Mouse (Mus musculus) intestine, embryonic 14.5 days (tissue): ENCODE measurements around the gene C130032M10Rik. TPM values are rescaled to one million over a fixed set of nuclear protein-coding genes. Genes with fewer than 3 reads are reported as not detected.

Source experiments
- ATAC-seq: fragments of 200-750 bp; cut with Nextera tagmentation; replicated peaks from 2 replicates; pipeline ENCODE4 v1.8.0; 2017; ENCODE audit warnings: low read depth, moderate number of reproducible peaks, moderate TSS enrichment, moderate library complexity; ENCODE audit not compliant: low FRiP score, low TSS enrichment
- DNase-seq: peaks from one replicate; pipeline ENCODE4 v3.0.0-alpha.2; 2018; ENCODE audit warnings: low spot score
- H3K27ac ChIP-seq: fragments of 300-500 bp; sonication (generic); 2 replicates; pipeline ENCODE4 v1.5.1; 2014; ENCODE audit warnings: low read depth, mild to moderate bottlenecking, control low read depth
- H3K27me3 ChIP-seq: fragments of 300-500 bp; sonication (generic); replicated peaks from 2 replicates; pipeline ENCODE4 v1.6.1; 2014; ENCODE audit warnings: low read length, control low read depth; ENCODE audit not compliant: control insufficient read depth, insufficient read depth
- H3K36me3 ChIP-seq: fragments of 300-500 bp; sonication (generic); 2 replicates; pipeline ENCODE4 v1.6.1; 2014; ENCODE audit warnings: low read length, control low read depth; ENCODE audit not compliant: control insufficient read depth, insufficient read depth
- H3K4me1 ChIP-seq: fragments of 300-500 bp; sonication (generic); replicated peaks from 2 replicates; pipeline ENCODE4 v1.6.1; 2014; ENCODE audit warnings: low read length, control low read depth, mixed read lengths; ENCODE audit not compliant: control insufficient read depth, insufficient read depth
- H3K4me2 ChIP-seq: fragments of 300-500 bp; sonication (generic); 2 replicates; pipeline ENCODE4 v1.6.1; 2014; ENCODE audit warnings: low read length
- H3K4me3 ChIP-seq: fragments of 300-500 bp; sonication (generic); 2 replicates; pipeline ENCODE4 v1.5.1; 2014; ENCODE audit warnings: low read depth, low read length, control low read depth, mixed read lengths
- H3K9ac ChIP-seq: fragments of 300-500 bp; sonication (generic); 2 replicates; pipeline ENCODE4 v1.6.1; 2014; ENCODE audit warnings: mild to moderate bottlenecking, low read length
- H3K9me3 ChIP-seq: fragments of 300-500 bp; sonication (generic); 2 replicates; pipeline ENCODE4 v1.6.1; 2016; ENCODE audit warnings: low read length, control low read depth; ENCODE audit not compliant: control insufficient read depth
- WGBS: fragments of 180-500 bp; shearing (Covaris S2); extraction: QIAGEN DNeasy Blood & Tissue Kit; methylation state at CpG from one replicate; pipeline ENCODE4 v1.1.7; 2014; 5-methylcytosine and 5-hydroxymethylcytosine counted together
- polyA plus RNA-seq: library from polyadenylated mRNA; unstranded; fragments of >200 nt; fragmentation: Nextera tagmentation; extraction: Ambion mirVana; gene quantifications from 2 replicates; pipeline ENCODE4 v1.2.1, GENCODE M21; 2014

The C130032M10Rik gene
- polyA plus RNA-seq: 0.46 TPM in 1 of 2 replicates, not detected in the other

- WGBS: 84% methylated on average over 11 of the region's 11 CpGs
- no peaks in the 10 kb centered on the region for H3K27me3 ChIP-seq
- H3K36me3 ChIP-seq: peaks cover 31% of the 10 kb centered on the region
- 0 out of 2 replicates have a peak, but pooled peaks cover 3% of the 10 kb centered on the region for H3K4me1 ChIP-seq
- peaks cover 20% of the 10 kb centered on the region for H3K9me3 ChIP-seq
- no peak within 1 kb of the TSS for H3K4me2 ChIP-seq
- no peak within 1 kb of the TSS for H3K4me3 ChIP-seq
- ATAC-seq (no peak), DNase-seq (no peak)
- H3K9ac ChIP-seq: no peak within 1 kb of the TSS
- no peak within 1 kb of the TSS for H3K27ac ChIP-seq
Observed at GRCm38 (mm10) chr9:114515364-114515763, at the start of gene C130032M10Rik. Gene C130032M10Rik, plus strand, starts transcription at chr9:114515697.

DNA sequence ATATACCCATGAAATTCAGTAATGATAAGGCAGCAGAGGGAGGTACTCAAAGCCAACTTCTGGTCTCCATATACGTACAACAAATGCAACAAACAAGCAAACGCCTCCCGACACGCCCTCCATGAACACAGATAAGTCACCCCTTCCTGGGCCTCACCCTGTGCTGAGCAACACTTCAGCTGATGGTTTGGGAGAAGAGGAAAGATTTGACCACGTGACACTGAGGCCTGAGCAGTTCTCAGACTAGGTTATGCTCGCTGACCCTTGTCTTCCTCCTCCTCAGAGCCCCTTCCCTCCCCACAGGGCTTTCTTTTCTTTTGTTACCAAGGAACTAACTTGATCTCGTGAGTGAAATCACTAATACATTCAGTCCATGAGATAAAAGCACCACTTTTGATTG is 48.6 kb upstream of the C130032M10Rik start:
- Histone ChIP-seq H3K4me2 (no peak overlapping the region), H3K9ac (no peak overlapping the region), H3K9me3 (no peaks in the 10 kb centered on the region), H3K36me3 (peaks cover 19% of the 10 kb centered on the region), H3K27me3 (no peaks in the 10 kb centered on the region), H3K4me1 (no peaks in the 10 kb centered on the region), H3K4me3 (no peak overlapping the region), H3K27ac (no peak overlapping the region)
- 75% methylated on average over 7 of the region's 7 CpGs for WGBS
- DNase-seq: no peak
- no peak for ATAC-seq

GRCm38 (mm10) chr9:114468217-114468616 is 47.3 kb upstream of the C130032M10Rik start:
- ATAC-seq (no peak), DNase-seq (no peak)
- WGBS: 74% methylated on average over 5 of the region's 5 CpGs
- no peak overlapping the region for H3K4me2 ChIP-seq
- no peak overlapping the region for H3K27ac ChIP-seq
- H3K9me3 ChIP-seq: no peaks in the 10 kb centered on the region
- no peaks in the 10 kb centered on the region for H3K27me3 ChIP-seq
- peaks cover 22% of the 10 kb centered on the region for H3K36me3 ChIP-seq
- no peaks in the 10 kb centered on the region for H3K4me1 ChIP-seq
- H3K4me3 ChIP-seq: no peak overlapping the region
- H3K9ac ChIP-seq: no peak overlapping the region

- no peaks in the 10 kb centered on the region for H3K9me3 ChIP-seq
- H3K4me1 ChIP-seq: no peaks in the 10 kb centered on the region
- no peaks in the 10 kb centered on the region for H3K27me3 ChIP-seq
- 95% methylated on average over 4 of the region's 4 CpGs for WGBS
- DNase-seq: no peak
- no peak overlapping the region for H3K4me2 ChIP-seq
- H3K9ac ChIP-seq: no peak overlapping the region
- H3K36me3 ChIP-seq: peaks cover 22% of the 10 kb centered on the region
- no peak overlapping the region for H3K27ac ChIP-seq
- H3K4me3 ChIP-seq: no peak overlapping the region
- no peak for ATAC-seq
Observed at GRCm38 (mm10) chr9:114468701-114469100, 46.8 kb upstream of the C130032M10Rik start.

DNA sequence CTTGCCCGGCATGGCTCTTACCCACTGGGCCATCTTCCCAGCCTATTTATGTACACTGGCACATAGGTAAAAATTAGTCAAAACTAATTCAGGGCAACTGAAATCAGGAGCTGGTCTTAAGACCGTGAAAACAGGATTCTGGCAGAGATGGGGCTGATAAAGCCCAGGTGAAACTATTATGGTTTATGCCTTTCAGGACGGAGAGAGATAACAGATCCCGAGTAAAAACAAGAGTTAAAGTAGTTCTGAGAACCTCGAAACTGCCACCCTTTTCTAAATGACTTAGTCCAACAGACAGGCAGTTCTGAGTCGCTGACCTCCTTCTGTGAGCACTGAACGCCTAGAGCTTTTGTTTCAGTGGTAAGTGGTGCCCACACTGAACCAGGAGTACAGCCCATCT is 43.6 kb upstream of the C130032M10Rik start:
- Histone ChIP-seq H3K36me3 (peaks cover 7% of the 10 kb centered on the region; the same call in 1 of the 2 replicates), H3K9ac (no peak overlapping the region), H3K4me2 (no peak overlapping the region), H3K4me3 (no peak overlapping the region), H3K9me3 (no peaks in the 10 kb centered on the region), H3K4me1 (no peaks in the 10 kb centered on the region), H3K27ac (no peak overlapping the region), H3K27me3 (no peaks in the 10 kb centered on the region)
- 75% methylated on average over 7 of the region's 7 CpGs for WGBS
- ATAC-seq (no peak), DNase-seq (no peak)

- 94% methylated on average over 9 of the region's 9 CpGs for WGBS
Observed at GRCm38 (mm10) chr9:114477019-114477418, 38.5 kb upstream of the C130032M10Rik start.

DNA sequence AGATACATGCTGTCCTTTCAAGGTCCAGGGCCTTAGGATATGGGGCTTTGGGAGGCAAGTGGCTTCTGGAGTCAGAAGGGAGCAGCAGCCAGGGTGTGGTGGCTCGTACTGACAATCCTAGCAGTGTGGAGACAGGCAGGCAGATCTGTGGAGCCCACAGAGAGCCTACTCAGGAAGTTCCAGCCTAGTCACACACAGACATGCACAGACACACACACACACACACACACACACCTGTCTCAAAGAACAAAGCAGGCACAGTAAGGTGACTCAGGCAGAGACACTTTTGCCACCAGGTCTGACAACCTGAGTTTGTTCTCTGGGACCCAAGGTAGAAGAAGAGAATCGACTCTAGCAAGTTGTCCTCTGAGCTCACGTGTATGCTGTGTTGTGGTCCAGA is 34.6 kb upstream of the C130032M10Rik start:
- H3K27me3 ChIP-seq: no peaks in the 10 kb centered on the region
- H3K9me3 ChIP-seq: no peaks in the 10 kb centered on the region
- H3K9ac ChIP-seq: no peak overlapping the region
- no peaks in the 10 kb centered on the region for H3K4me1 ChIP-seq
- no peaks in the 10 kb centered on the region for H3K36me3 ChIP-seq
- WGBS: 88% methylated on average over 3 of the region's 3 CpGs
- no peak for DNase-seq
- no peak overlapping the region for H3K4me3 ChIP-seq
- no peak overlapping the region for H3K27ac ChIP-seq
- H3K4me2 ChIP-seq: no peak overlapping the region
- ATAC-seq: no peak

More at GRCm38 (mm10) chr9:114477019-114477418, 38.5 kb upstream of the C130032M10Rik start:
- no peaks in the 10 kb centered on the region for H3K27me3 ChIP-seq
- H3K4me2 ChIP-seq: no peak overlapping the region
- no peak overlapping the region for H3K27ac ChIP-seq
- DNase-seq (no peak), ATAC-seq (no peak)
- H3K36me3 ChIP-seq: 0 out of 2 replicates have a peak, but pooled peaks cover under 1% of the 10 kb centered on the region
- H3K4me3 ChIP-seq: no peak overlapping the region
- no peaks in the 10 kb centered on the region for H3K9me3 ChIP-seq
- no peaks in the 10 kb centered on the region for H3K4me1 ChIP-seq
- no peak overlapping the region for H3K9ac ChIP-seq

DNA sequence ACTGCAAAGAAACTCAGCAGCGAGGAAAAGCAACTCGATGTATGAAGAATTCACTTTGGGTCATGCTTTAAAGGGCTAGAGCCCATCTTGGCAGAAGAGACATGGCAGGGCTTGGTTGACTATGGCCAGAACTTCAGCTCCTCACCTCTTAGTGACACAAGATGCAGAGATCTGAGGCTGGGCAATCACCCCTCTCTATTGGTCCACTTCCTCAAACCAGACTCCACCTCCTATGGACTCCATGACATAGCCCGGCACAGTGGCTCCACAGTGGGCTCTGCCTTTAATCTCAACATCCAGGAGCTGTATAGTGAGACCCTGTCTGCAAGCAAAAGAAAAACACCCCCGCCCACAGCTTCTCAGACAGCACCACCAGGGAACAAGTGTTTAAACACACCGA is 30.7 kb upstream of the C130032M10Rik start:
- no peak overlapping the region for H3K9ac ChIP-seq
- no peak overlapping the region for H3K4me2 ChIP-seq
- no peaks in the 10 kb centered on the region for H3K9me3 ChIP-seq
- ATAC-seq (no peak), DNase-seq (no peak)
- H3K36me3 ChIP-seq: no peaks in the 10 kb centered on the region
- H3K4me3 ChIP-seq: no peak overlapping the region
- H3K27me3 ChIP-seq: no peaks in the 10 kb centered on the region
- H3K27ac ChIP-seq: no peak overlapping the region
- 73% methylated on average over 5 of the region's 5 CpGs for WGBS
- no peaks in the 10 kb centered on the region for H3K4me1 ChIP-seq

- no peak overlapping the region for H3K4me3 ChIP-seq
- 57% methylated on average over 4 of the region's 4 CpGs for WGBS
- DNase-seq (no peak), ATAC-seq (no peak)
- no peaks in the 10 kb centered on the region for H3K4me1 ChIP-seq
- H3K27ac ChIP-seq: no peak overlapping the region
- no peaks in the 10 kb centered on the region for H3K36me3 ChIP-seq
- no peak overlapping the region for H3K9ac ChIP-seq
- no peak overlapping the region for H3K4me2 ChIP-seq
- H3K27me3 ChIP-seq: no peaks in the 10 kb centered on the region
- no peaks in the 10 kb centered on the region for H3K9me3 ChIP-seq
Observed at GRCm38 (mm10) chr9:114486808-114487207, 28.7 kb upstream of the C130032M10Rik start.
